Mouse (Mus musculus) MEL (cell line): ENCODE measurements at regions not wholly inside any gene's neighbourhood (a gene's known extent, or its start where the extent isn't known, plus 50 kb on each side); places are given as distances from the start of the nearest gene placed in this dataset.

Source experiments
- DNase-seq: peaks from one replicate; pipeline ENCODE4 v3.0.0; 2011; ENCODE audit warnings: low read depth, low spot score
- H3K27ac ChIP-seq: 2 replicates; pipeline ENCODE4 v1.5.1; 2012; ENCODE audit warnings: low read depth, mild to moderate bottlenecking, control low read depth, low read length, moderate library complexity; ENCODE audit not compliant: control insufficient read depth
- H3K27me3 ChIP-seq, 2 experiments: fragments of 150-350 bp in 1 of 2; sonication (generic) in 1 of 2; 2 replicates each; pipeline ENCODE4 v1.6.1; 2012; ENCODE audit warnings: low read length in 2 of 2, mild to moderate bottlenecking in 2 of 2, improper control_type of control experiment in 1 of 2, moderate library complexity in 1 of 2; ENCODE audit not compliant: insufficient read depth in 2 of 2, control insufficient read depth in 1 of 2
- H3K36me3 ChIP-seq, 2 experiments: 2 replicates each; pipeline ENCODE4 v1.6.1; 2012 to 2014; ENCODE audit warnings: low read length in 2 of 2, improper control_type of control experiment in 1 of 2, inconsistent platforms in 1 of 2, mild to moderate bottlenecking in 1 of 2; ENCODE audit not compliant: insufficient read depth in 2 of 2, control insufficient read depth in 1 of 2
- H3K4me1 ChIP-seq, 2 experiments: fragments of 150-350 bp in 1 of 2; sonication (generic) in 1 of 2; 2 replicates each; pipeline ENCODE4 v1.6.1; 2012; ENCODE audit warnings: low read length in 2 of 2, improper control_type of control experiment in 1 of 2, mild to moderate bottlenecking in 1 of 2; ENCODE audit not compliant: insufficient read depth in 2 of 2, control insufficient read depth in 1 of 2
- H3K4me3 ChIP-seq, 2 experiments: fragments of 150-350 bp in 1 of 2; sonication (generic) in 1 of 2; 2 replicates each; pipeline ENCODE4 v1.5.1; 2012; ENCODE audit warnings: low read depth in 2 of 2, low read length in 2 of 2, mild to moderate bottlenecking in 2 of 2, moderate library complexity in 2 of 2, control low read depth in 1 of 2, improper control_type of control experiment in 1 of 2; ENCODE audit not compliant: control insufficient read depth in 1 of 2, insufficient read depth in 1 of 2
- H3K79me2 ChIP-seq: 2 replicates; pipeline ENCODE4 v1.6.1; 2012; ENCODE audit warnings: mild to moderate bottlenecking, low read length, moderate library complexity; ENCODE audit not compliant: control insufficient read depth, poor library complexity, insufficient read depth
- H3K9ac ChIP-seq: 2 replicates; pipeline ENCODE4 v1.6.1; 2012; ENCODE audit warnings: low read depth, mild to moderate bottlenecking, control low read depth, low read length, moderate library complexity; ENCODE audit not compliant: control insufficient read depth, poor library complexity, severe bottlenecking
- H3K9me3 ChIP-seq: fragments of 150-350 bp; sonication (generic); replicated peaks from 2 replicates; pipeline ENCODE4 v1.6.1; 2012; ENCODE audit warnings: mild to moderate bottlenecking, low read length, improper control_type of control experiment, moderate library complexity; ENCODE audit not compliant: insufficient read depth
- BHLHE40 ChIP-seq: IDR thresholded peaks from 2 replicates; pipeline ENCODE4 v1.6.1; 2012; ENCODE audit warnings: low read depth, mild to moderate bottlenecking, inconsistent platforms, low read length, improper control_type of control experiment, borderline replicate concordance
- CTCF ChIP-seq, 3 experiments: IDR thresholded peaks in 2 of 3; conservative IDR thresholded peaks in 1 of 3; 2 replicates each; pipeline ENCODE4 v1.5.1; 2011 to 2012; ENCODE audit warnings: low read length in 3 of 3, low read depth in 2 of 3, mild to moderate bottlenecking in 2 of 3, improper control_type of control experiment in 1 of 3, inconsistent platforms in 1 of 3, mixed read lengths in 1 of 3, moderate library complexity in 1 of 3; ENCODE audit not compliant: control insufficient read depth in 1 of 3, insufficient read depth in 1 of 3, poor library complexity in 1 of 3, severe bottlenecking in 1 of 3
- ELF1 ChIP-seq: IDR thresholded peaks from 2 replicates; pipeline ENCODE4 v1.6.1; 2014; ENCODE audit warnings: low read depth, mild to moderate bottlenecking, inconsistent platforms, low read length, improper control_type of control experiment, moderate library complexity
- ETS1 ChIP-seq: IDR thresholded peaks from 2 replicates; pipeline ENCODE4 v1.6.1; 2012; ENCODE audit warnings: low read depth, mild to moderate bottlenecking, inconsistent platforms, low read length, improper control_type of control experiment, moderate library complexity
- GABPA ChIP-seq: IDR thresholded peaks from 2 replicates; pipeline ENCODE4 v1.6.1; 2012; ENCODE audit warnings: low read depth, mild to moderate bottlenecking, inconsistent platforms, low read length, improper control_type of control experiment, moderate library complexity
- GATA1 ChIP-seq: IDR thresholded peaks from 2 replicates; pipeline ENCODE4 v1.6.1; 2011; ENCODE audit warnings: low read depth, low read length, improper control_type of control experiment
- HCFC1 ChIP-seq: IDR thresholded peaks from 2 replicates; pipeline ENCODE4 v1.6.1; 2012; ENCODE audit warnings: low read depth, mild to moderate bottlenecking, inconsistent platforms, low read length, improper control_type of control experiment, moderate library complexity
- MAX ChIP-seq: IDR thresholded peaks from 2 replicates; pipeline ENCODE4 v1.6.1; 2011; ENCODE audit warnings: low read length, improper control_type of control experiment
- MEF2A ChIP-seq: IDR thresholded peaks from 2 replicates; pipeline ENCODE4 v1.6.1; 2014; ENCODE audit warnings: low read depth, mild to moderate bottlenecking, inconsistent platforms, low read length, improper control_type of control experiment; ENCODE audit not compliant: poor library complexity, insufficient replicate concordance, severe bottlenecking; ENCODE audit errors: extremely low read depth
- MXI1 ChIP-seq: IDR thresholded peaks from 2 replicates; pipeline ENCODE4 v1.6.1; 2011; ENCODE audit warnings: mild to moderate bottlenecking, low read depth, low read length, improper control_type of control experiment
- MYB ChIP-seq: IDR thresholded peaks from 2 replicates; pipeline ENCODE4 v1.6.1; 2011; ENCODE audit warnings: mild to moderate bottlenecking, low read depth, low read length, improper control_type of control experiment
- NELFE ChIP-seq: IDR thresholded peaks from 2 replicates; pipeline ENCODE4 v1.6.1; 2011; ENCODE audit warnings: low read depth, low read length, improper control_type of control experiment
- POLR2AphosphoS2 ChIP-seq: IDR thresholded peaks from 2 replicates; pipeline ENCODE4 v1.6.1; 2011; ENCODE audit warnings: low read length, improper control_type of control experiment
- POLR2AphosphoS5 ChIP-seq: IDR thresholded peaks from 2 replicates; pipeline ENCODE4 v1.6.1; 2012; ENCODE audit warnings: low read depth, borderline replicate concordance, mild to moderate bottlenecking, inconsistent platforms, low read length, moderate library complexity, mixed read lengths
- RAD21 ChIP-seq: IDR thresholded peaks from 2 replicates; pipeline ENCODE4 v1.6.1; 2011; ENCODE audit warnings: mild to moderate bottlenecking, low read depth, low read length, improper control_type of control experiment
- RCOR1 ChIP-seq: IDR thresholded peaks from 2 replicates; pipeline ENCODE4 v1.6.1; 2012; ENCODE audit warnings: low read depth, mild to moderate bottlenecking, inconsistent platforms, low read length, improper control_type of control experiment
- SIN3A ChIP-seq: IDR thresholded peaks from 2 replicates; pipeline ENCODE4 v1.6.1; 2012; ENCODE audit warnings: low read length, improper control_type of control experiment, inconsistent platforms
- TAL1 ChIP-seq: IDR thresholded peaks from 2 replicates; pipeline ENCODE4 v1.6.1; 2012; ENCODE audit warnings: mild to moderate bottlenecking, inconsistent platforms, low read length, moderate library complexity, mixed read lengths
- TCF12 ChIP-seq: IDR thresholded peaks from 2 replicates; pipeline ENCODE4 v1.6.1; 2014; ENCODE audit warnings: low read depth, mild to moderate bottlenecking, inconsistent platforms, low read length, improper control_type of control experiment, moderate library complexity
- UBTF ChIP-seq: IDR thresholded peaks from 2 replicates; pipeline ENCODE4 v1.6.1; 2012; ENCODE audit warnings: low read depth, mild to moderate bottlenecking, inconsistent platforms, low read length, improper control_type of control experiment, moderate library complexity, borderline replicate concordance; ENCODE audit not compliant: insufficient read depth
- USF1 ChIP-seq: IDR thresholded peaks from 2 replicates; pipeline ENCODE4 v1.6.1; 2014; ENCODE audit warnings: low read depth, mild to moderate bottlenecking, inconsistent platforms, low read length, improper control_type of control experiment, moderate library complexity
- USF2 ChIP-seq, 2 experiments: IDR thresholded peaks; 2 replicates each; pipeline ENCODE4 v1.6.1; 2011 to 2012; ENCODE audit warnings: improper control_type of control experiment in 2 of 2, low read length in 2 of 2, borderline replicate concordance in 1 of 2, inconsistent platforms in 1 of 2, low read depth in 1 of 2, mild to moderate bottlenecking in 1 of 2; ENCODE audit not compliant: insufficient read depth in 1 of 2
- ZMIZ1 ChIP-seq: IDR thresholded peaks from 2 replicates; pipeline ENCODE4 v1.6.1; 2012; ENCODE audit warnings: low read depth, mild to moderate bottlenecking, inconsistent platforms, low read length, improper control_type of control experiment, moderate library complexity

DNA sequence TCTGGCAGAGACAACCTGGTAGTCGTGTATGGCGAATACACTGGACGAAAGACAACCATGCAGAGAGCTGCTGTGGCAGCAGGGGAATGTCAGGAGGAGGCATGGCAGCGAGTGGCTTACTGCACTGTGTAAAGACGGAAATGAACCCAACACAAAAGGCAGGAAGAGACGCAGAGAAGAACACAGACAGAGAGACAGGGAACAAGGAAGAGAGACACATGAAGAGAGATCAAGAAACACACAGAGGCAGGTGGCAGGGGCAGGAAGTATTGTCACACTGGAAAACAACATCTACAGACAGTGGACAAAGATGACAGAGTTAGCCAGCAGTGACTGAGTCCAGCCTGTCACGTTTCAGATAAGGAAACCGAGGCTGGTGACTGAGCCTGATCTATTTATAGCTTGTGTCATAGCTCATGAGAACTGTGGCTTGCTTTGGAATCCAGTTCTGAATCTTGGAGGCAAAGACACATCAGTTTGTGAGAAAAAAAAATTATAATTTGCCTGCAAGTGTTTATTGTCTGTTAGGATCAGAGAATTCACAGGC is 218.0 kb downstream of the Sipa1l2 start:
- DNase-seq, result no peak
- Histone ChIP-seq H3K9me3 (no peaks in the 10 kb centered on the region), H3K4me3 (no peak overlapping the region), H3K4me1 (no peaks in the 10 kb centered on the region), H3K9ac (no peak overlapping the region), H3K36me3 (no peaks in the 10 kb centered on the region)
- no peak for TF ChIP-seq ZMIZ1
- TF ChIP-seq SIN3A, result no peak
- no peak for TF ChIP-seq USF2 (IDR thresholded peaks at IDR 0.05; ENCODE audit: borderline replicate concordance in 1 of 2, insufficient read depth in 1 of 2, low read depth in 1 of 2, low read length in 2 of 2)
- TF ChIP-seq MYB, result no peak
- no peak for TF ChIP-seq TAL1
- no peak for TF ChIP-seq USF1
- no peak for TF ChIP-seq RAD21
- TF ChIP-seq, all 39 proteins: peak for 0
- H3K27me3 ChIP-seq, result no peaks in the 10 kb centered on the region
- H3K79me2 ChIP-seq, result no peaks in the 10 kb centered on the region
- no peak overlapping the region for H3K27ac ChIP-seq

DNA sequence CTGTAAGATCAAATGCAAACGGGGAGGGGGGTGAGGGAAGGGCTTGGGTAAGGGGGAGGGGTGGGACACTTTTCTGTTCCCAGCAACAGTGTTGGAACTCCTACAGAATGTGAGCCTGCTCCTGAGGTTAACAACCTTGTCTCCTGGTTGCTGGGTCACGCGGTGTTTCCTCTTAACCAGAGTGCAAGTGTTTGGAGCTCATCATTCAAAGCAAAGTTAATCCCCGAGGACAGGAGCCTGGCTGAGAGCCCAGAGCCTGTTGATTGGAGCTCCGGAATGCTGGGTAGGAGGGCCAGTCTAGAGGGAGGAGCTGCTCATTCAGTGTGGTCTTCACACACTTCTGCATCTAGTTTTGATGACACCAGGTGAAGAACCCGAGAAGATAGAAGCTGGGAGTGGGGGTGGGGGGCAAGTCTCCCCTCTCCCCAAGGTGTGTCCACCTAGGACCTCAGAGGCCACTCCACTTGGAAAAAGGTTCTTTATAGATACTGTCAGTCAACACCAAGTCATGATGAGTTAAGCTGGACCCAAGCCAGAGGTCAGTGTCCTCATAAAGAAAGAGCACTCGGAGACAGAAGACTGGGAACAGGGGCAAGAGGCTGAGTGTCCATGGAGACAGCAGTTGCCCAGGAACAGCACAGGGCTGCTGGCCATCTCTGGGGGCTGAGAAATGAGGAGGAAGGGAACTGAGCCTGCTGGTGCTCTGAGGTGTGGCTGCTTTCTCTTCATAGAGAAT is 220.2 kb downstream of the Sipa1l2 start:
- Histone ChIP-seq H3K9me3 (no peaks in the 10 kb centered on the region), H3K27me3 (no peaks in the 10 kb centered on the region), H3K36me3 (no peaks in the 10 kb centered on the region), H3K4me1 (no peaks in the 10 kb centered on the region), H3K9ac (no peak overlapping the region), H3K27ac (no peak overlapping the region), H3K79me2 (no peaks in the 10 kb centered on the region), H3K4me3 (no peak overlapping the region)
- DNase-seq, result no peak
- TF ChIP-seq GABPA (no peak), TCF12 (no peak), MAX (no peak), USF1 (no peak), SIN3A (no peak), MXI1 (no peak), RCOR1 (no peak)

GRCm38 (mm10) chr8:125346182-125346581 is 223.4 kb downstream of the Sipa1l2 start:
- no peaks in the 10 kb centered on the region for H3K9me3 ChIP-seq
- no peaks in the 10 kb centered on the region for H3K27me3 ChIP-seq
- H3K36me3 ChIP-seq, result no peaks in the 10 kb centered on the region
- no peak for TF ChIP-seq MEF2A
- no peak for TF ChIP-seq GATA1
- TF ChIP-seq NELFE, result no peak
- TF ChIP-seq ELF1, result no peak
- no peak for TF ChIP-seq CTCF (IDR thresholded peaks at IDR 0.05 in 2 of 3, conservative IDR thresholded peaks at IDR 0.05 in 1 of 3; ENCODE audit: control insufficient read depth in 1 of 3, insufficient read depth in 1 of 3, low read depth in 2 of 3, low read length in 3 of 3, poor library complexity in 1 of 3, severe bottlenecking in 1 of 3)
- TF ChIP-seq UBTF, result no peak
- no peak for TF ChIP-seq ZMIZ1
- no peak for TF ChIP-seq ETS1
- no peak for TF ChIP-seq HCFC1
- no peak for TF ChIP-seq POLR2AphosphoS5
- TF ChIP-seq MYB, result no peak
- TF ChIP-seq POLR2AphosphoS2, result no peak
- TF ChIP-seq BHLHE40, result no peak
- no peak for DNase-seq
- no peaks in the 10 kb centered on the region for H3K4me1 ChIP-seq
- H3K4me3 ChIP-seq, result no peak overlapping the region
- no peak overlapping the region for H3K27ac ChIP-seq
- H3K9ac ChIP-seq, result no peak overlapping the region
- no peaks in the 10 kb centered on the region for H3K79me2 ChIP-seq
